Mouse (Mus musculus): Measurements from ENCODE around the gene Dkkl1.

Gene Dkkl1

GRCm38 (mm10) chr7:45231941-45232340 lies 20.0 kb upstream of the Dkkl1 start:
- in situ Hi-C loops (cut with MboI; ENCODE audit: low pct_unique_long_range_greater_than_20kb in 1 of 2, low sequenced_read_pairs in 2 of 2, unreplicated experiment in 1 of 2), result no loop called here

DNA sequence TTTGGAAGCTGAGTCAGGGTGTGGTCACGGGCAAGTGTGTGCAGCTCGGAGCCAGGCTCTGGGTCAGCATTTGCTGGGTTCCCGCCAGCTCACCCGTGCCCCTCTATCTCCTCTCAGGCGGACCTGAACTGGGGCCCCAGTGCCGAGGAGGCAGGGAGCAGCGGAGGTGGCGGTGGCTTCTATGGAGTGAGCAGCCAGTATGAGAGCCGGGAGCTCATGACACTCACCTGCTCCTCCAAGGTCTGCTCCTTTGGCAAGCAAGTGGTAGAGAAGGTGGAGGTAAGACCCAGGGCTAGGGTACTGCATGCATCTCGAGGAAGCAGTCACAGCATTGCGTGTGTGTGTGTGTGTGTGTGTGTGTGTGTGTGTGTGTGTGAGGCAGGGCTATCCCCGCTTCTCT lies 19.2 kb upstream of the Dkkl1 start:
- in situ Hi-C loops (cut with MboI; ENCODE audit: low pct_unique_long_range_greater_than_20kb in 1 of 2, low sequenced_read_pairs in 2 of 2, unreplicated experiment in 1 of 2), result no loop called here

DNA sequence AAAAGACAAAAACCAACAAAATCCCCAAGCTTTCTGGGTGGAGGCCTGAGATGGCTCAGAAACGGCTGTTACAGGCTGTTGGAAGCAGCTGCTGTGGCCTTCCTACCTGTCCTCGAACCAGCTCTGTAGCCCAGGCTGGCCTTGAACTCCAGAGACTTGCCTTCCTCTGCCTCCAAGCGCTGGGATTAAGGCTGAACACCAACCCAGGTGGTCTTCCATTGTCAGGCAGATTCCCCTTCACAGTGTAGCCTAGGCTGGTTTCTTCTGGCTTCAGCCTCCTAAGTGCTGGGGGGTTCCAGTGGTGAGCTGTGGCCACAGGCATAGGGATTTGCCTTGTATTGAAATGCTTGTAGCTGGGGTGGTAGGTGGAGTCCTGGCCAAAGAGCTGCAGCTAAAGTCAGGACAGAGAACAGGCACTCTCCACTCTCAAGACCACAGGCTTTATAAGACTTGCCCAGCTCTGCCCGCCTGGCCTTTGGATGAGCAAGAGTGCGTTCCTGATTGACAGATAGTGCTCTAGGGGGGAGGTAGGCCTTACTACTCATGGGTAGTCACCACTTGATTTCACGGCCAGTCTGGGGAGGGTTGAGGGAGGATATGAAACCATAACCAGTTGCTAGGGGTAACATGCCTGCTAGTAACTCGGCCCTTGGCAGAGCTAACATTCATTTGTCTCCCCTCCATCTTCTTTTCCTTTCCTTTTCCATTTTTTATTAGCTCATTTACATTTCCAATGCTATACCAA lies 17.7 kb upstream of the Dkkl1 start:
- in situ Hi-C loops (cut with MboI; ENCODE audit: low pct_unique_long_range_greater_than_20kb in 1 of 2, low sequenced_read_pairs in 2 of 2, unreplicated experiment in 1 of 2), result no loop called here

GRCm38 (mm10) chr7:45229046-45229445 lies 17.1 kb upstream of the Dkkl1 start:
- in situ Hi-C loops (cut with MboI; ENCODE audit: low pct_unique_long_range_greater_than_20kb in 1 of 2, low sequenced_read_pairs in 2 of 2, unreplicated experiment in 1 of 2), result no loop called here

DNA sequence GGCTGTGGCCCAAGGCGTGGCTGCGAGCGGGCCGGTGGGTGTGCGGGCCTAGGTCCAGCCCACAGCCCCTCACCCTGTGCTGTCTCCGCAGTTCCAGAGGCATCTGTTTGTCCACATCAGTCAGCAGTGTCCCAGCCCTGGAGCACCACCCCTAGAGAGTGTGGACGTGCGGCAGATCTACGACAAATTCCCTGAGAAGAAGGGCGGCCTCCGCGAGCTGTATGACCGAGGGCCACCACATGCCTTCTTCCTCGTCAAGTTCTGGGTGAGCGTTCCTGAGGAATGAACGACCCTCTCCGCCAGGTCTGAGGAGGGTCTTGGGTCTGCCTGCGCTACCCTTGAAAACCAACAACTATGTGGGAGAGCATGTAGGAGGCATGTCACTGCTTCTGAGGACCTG lies 16.6 kb upstream of the Dkkl1 start:
- in situ Hi-C loops (cut with MboI; ENCODE audit: low pct_unique_long_range_greater_than_20kb in 1 of 2, low sequenced_read_pairs in 2 of 2, unreplicated experiment in 1 of 2), result no loop called here

GRCm38 (mm10) chr7:45226421-45226820 lies 14.5 kb upstream of the Dkkl1 start:
- in situ Hi-C loops (cut with MboI; ENCODE audit: low pct_unique_long_range_greater_than_20kb in 1 of 2, low sequenced_read_pairs in 2 of 2, unreplicated experiment in 1 of 2), result no loop called here

DNA sequence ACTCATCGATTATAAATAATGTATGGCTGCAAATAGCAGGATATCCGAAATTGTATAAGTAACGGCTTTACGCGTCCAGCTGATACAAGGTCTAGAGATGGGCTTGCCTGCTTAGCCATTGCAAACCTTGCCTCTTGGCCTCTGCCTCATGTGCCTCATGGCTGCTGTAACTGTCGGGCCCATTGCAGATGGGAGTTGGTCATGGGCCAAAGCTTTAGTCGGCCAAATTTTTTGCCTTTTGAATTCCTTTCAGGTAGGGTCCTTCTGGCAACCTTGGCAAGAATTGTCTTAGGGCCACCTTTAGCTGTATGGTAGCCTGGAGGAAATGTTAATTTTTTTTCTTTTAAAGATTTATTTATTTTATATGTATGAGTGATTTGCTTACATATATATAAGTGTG lies 12.9 kb upstream of the Dkkl1 start:
- in situ Hi-C loops (cut with MboI; ENCODE audit: low pct_unique_long_range_greater_than_20kb in 1 of 2, low sequenced_read_pairs in 2 of 2, unreplicated experiment in 1 of 2), result no loop called here

DNA sequence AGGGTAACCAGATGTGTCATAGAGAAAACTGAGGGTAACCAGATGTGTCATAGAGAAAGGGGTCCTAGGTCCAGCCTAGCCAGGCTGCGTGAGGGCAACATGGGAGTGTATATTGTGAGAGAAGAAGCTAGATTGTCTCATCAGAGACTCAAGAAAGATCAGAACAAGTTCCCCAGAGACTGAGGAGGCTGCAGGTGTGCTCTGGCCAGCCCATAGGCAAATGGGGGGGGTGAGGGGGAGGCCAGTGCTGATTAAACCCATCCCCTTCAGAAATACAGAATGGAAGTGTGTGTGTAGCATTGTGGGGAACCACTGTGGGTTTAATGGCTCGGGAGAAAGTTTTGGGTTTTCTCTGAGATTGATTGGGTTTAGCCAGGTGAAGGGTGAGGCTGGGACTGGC lies 9.7 kb upstream of the Dkkl1 start:
- in situ Hi-C loops (cut with MboI; ENCODE audit: low pct_unique_long_range_greater_than_20kb in 1 of 2, low sequenced_read_pairs in 2 of 2, unreplicated experiment in 1 of 2), result no loop called here

GRCm38 (mm10) chr7:45216442-45217183 lies 4.7 kb upstream of the Dkkl1 start:
- in situ Hi-C loops (cut with MboI; ENCODE audit: low pct_unique_long_range_greater_than_20kb in 1 of 2, low sequenced_read_pairs in 2 of 2, unreplicated experiment in 1 of 2), result no loop called here

DNA sequence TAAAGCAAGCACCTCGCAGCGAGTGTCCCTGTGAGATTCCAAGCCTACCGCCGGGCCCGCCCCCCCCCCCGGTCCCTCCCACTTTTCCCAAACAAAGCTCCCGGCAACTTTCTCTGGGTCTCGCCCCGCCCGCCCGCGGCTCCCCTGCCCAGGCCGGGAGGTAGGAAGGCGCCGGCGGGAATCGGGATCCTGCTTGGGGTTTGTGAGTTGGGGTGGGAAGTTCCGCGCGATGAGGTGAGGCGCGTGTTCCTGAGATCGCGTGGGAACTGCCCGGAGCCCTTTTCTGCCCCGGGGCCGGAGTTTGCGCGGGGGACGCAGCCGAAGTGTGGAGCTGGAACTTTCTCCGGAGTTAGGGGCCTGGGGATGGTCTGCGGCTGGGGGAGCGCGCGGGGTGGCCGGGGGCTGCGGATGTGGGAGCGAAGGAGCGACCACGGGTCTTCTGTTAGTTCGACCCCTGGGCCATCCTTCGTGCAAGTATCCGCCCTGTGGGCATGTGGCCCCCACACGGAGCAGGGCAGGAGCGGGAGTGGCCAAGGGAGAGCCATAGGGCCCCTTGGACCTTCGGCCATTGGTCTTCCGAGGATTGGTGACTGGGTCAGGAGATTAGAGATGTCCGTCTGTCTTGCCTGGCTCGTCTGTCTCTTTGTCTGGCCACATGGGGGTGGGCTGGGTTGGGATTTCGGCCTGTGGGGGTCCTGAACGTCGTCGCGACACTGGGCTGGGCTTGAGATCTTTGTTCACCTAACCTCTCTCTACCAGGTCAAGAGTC lies 3.9 kb upstream of the Dkkl1 start, which contains the start of gene Tead2:
TSS of gene Tead2 (plus strand) at position 81 of the 769 bp plus-strand sequence.
- in situ Hi-C loops (cut with MboI; ENCODE audit: low pct_unique_long_range_greater_than_20kb in 1 of 2, low sequenced_read_pairs in 2 of 2, unreplicated experiment in 1 of 2), result no loop called here

DNA sequence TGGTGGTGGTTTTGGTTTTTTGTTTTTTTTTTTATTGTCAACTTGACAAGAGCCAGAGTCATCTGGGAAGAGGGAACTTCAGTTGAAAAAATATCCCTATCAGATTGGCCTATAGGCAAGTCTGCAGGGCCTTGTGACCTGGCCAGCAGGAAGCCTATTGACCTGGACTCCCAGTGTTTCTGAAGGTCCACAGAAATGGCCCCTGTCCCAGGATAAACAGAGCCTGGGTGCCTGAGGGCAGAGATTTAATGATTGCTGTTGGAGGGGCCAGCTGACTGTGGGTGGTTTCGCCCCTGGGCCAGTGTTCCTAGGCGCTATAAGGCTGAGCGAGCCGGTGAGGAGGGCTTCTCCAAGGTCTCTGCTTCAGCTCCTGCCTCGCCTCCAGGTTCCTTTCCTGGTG lies 1.8 kb upstream of the Dkkl1 start:
- in situ Hi-C loops (cut with MboI; ENCODE audit: low pct_unique_long_range_greater_than_20kb in 1 of 2, low sequenced_read_pairs in 2 of 2, unreplicated experiment in 1 of 2), result no loop called here

- in situ Hi-C loops (cut with MboI; ENCODE audit: low pct_unique_long_range_greater_than_20kb in 1 of 2, low sequenced_read_pairs in 2 of 2, unreplicated experiment in 1 of 2), result no loop called here
These were observed 409 bp upstream of the Dkkl1 start for GRCm38 (mm10) chr7:45212356-45212755.

DNA sequence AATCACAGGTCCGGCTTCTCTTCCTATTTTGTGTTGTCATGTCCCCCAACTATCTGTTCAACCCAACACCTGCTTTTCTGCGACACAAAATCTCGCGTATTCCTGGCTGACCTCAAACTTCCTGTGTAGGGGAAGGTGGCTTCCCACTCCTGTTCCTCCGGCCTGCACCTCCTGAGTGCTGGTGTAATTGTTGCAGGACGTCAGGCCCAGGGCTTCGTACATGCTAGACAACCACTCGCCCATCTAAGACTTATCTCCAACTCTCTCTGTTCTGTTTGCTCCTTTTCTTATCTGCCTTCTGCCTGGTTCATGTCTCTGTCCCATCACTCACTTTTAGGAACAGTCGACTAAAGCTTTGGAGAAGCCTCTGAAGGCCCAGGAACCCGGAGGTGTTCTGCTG lies 877 bp downstream of the Dkkl1 start:
- in situ Hi-C loops (cut with MboI; ENCODE audit: low pct_unique_long_range_greater_than_20kb in 1 of 2, low sequenced_read_pairs in 2 of 2, unreplicated experiment in 1 of 2), result no loop called here

DNA sequence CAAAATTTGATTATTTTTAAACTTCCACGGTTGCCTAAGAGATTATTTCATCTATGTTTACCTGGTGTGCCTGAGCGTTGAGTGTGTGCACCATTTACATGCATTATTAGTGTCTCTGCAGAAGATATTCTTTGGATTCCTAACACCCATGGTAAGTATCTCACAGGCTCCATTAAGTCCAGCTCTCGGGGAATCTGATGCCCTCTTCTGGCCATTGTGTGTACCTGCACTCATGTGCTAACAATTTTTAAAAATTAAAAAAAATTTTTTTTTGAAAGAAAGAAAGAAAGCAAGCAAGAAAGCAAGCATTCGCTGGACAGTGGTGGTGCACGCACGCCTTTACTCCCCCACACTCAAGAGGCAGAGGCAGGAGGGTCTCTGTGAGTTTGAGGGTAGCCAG lies 3.7 kb downstream of the Dkkl1 start:
- in situ Hi-C loops (cut with MboI; ENCODE audit: low pct_unique_long_range_greater_than_20kb in 1 of 2, low sequenced_read_pairs in 2 of 2, unreplicated experiment in 1 of 2), result no loop called here

- in situ Hi-C loops (cut with MboI; ENCODE audit: low pct_unique_long_range_greater_than_20kb in 1 of 2, low sequenced_read_pairs in 2 of 2, unreplicated experiment in 1 of 2), result no loop called here
These were observed 7.4 kb downstream of the Dkkl1 start, which contains the start of gene Ccdc155 for GRCm38 (mm10) chr7:45204380-45205143. TSS of gene Ccdc155 (minus strand) at chr7:45204892.

DNA sequence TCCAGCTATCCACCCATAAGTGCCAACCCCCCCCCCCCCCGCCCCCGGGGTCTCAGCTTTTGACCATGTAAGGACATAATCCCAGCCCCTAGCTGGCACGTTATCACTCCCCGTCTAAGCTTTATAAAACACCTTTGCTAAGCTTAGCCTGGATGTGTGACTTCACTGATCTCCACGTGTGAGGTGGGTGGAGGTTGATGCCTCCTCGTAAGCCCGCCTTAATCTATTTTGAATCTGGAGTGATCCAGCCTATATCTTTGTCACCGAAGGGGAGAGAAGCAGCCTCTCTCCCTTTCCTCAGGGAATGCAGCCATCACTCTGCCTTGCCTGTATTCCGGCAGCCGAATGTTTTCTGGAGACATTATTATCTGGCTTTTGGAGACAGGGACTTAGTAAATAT lies 9.3 kb downstream of the Dkkl1 start:
- in situ Hi-C loops (cut with MboI; ENCODE audit: low pct_unique_long_range_greater_than_20kb in 1 of 2, low sequenced_read_pairs in 2 of 2, unreplicated experiment in 1 of 2), result no loop called here

- in situ Hi-C loops (cut with MboI; ENCODE audit: low pct_unique_long_range_greater_than_20kb in 1 of 2, low sequenced_read_pairs in 2 of 2, unreplicated experiment in 1 of 2), result no loop called here
These were observed 13.0 kb downstream of the Dkkl1 start for GRCm38 (mm10) chr7:45198961-45199360.

GRCm38 (mm10) chr7:45198435-45198834 lies 13.5 kb downstream of the Dkkl1 start:
- in situ Hi-C loops (cut with MboI; ENCODE audit: low pct_unique_long_range_greater_than_20kb in 1 of 2, low sequenced_read_pairs in 2 of 2, unreplicated experiment in 1 of 2), result no loop called here

GRCm38 (mm10) chr7:45196994-45197393 lies 15.0 kb downstream of the Dkkl1 start:
- in situ Hi-C loops (cut with MboI; ENCODE audit: low pct_unique_long_range_greater_than_20kb in 1 of 2, low sequenced_read_pairs in 2 of 2, unreplicated experiment in 1 of 2), result no loop called here

Data from mouse embryonic stem cell (cell line).